Mouse (Mus musculus): Measurements from ENCODE around the gene Csnka2ip.

GRCm38 (mm10) chr16:64620116-64620515 lies 17.9 kb upstream of the Csnka2ip start:
- TF ChIP-seq CTCF (IDR thresholded peaks at IDR 0.05; ENCODE audit: low read depth) (no peak), EP300 (IDR thresholded peaks at IDR 0.05; ENCODE audit: low read depth) (no peak)
